Mouse (Mus musculus): Measurements from ENCODE around the gene Kif26a. TPM values are rescaled to one million over a fixed set of nuclear protein-coding genes. Genes with fewer than 3 reads are reported as not detected.

The Kif26a gene
- 1 to 10 TPM; 5.1 to 5.3 TPM for total RNA-seq (2021)

GRCm38 (mm10) chr12:112145875-112146651 is at the start of gene Kif26a:
Gene Kif26a, plus strand, starts transcription at chr12:112146208.
- peak in 1 of 2 experiments; percentile 40 for DNase-seq (ENCODE audit: low spot score in 2 of 2)
- intact Hi-C loops (cut with DNase I), result loop anchor here (1.0 to 5.0 kb wide), 2 partner anchors 181 to 327 kb away; no protein-coding TSS in a partner anchor

GRCm38 (mm10) chr12:112096733-112097117 is 49.3 kb upstream of the Kif26a start:
- intact Hi-C loops (cut with DNase I), result loop anchor here (5.0 to 10.0 kb wide), 2 partner anchors 219 to 352 kb away; no protein-coding TSS in a partner anchor
- DNase-seq (ENCODE audit: low spot score in 2 of 2), result no peak

- intact Hi-C loops (cut with DNase I), result no loop called here
- DNase-seq (ENCODE audit: low spot score in 2 of 2), result no peak
Measured at GRCm38 (mm10) chr12:112100106-112100505, 45.9 kb upstream of the Kif26a start.

DNA sequence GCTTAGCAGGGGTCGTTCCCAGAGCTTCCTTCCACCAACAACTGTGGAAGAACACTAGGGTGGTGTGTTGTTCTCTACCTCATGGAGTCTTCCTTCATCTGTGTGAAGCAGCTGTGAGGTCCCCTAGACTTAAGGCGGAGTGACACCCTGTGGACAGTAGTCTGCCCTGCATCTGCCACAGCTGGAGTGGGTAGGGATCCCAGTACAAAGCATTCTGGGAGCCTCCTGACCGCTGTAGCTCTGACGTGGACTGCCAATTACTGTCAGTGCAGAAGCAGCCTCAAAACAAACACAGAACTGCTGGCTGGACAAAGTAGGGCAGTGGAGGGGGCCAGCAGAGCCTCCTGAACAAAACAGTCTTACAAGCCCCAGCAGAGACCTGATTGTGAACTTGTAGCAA is 45.0 kb upstream of the Kif26a start:
- intact Hi-C loops (cut with DNase I), result no loop called here
- DNase-seq (ENCODE audit: low spot score in 2 of 2), result no peak

DNA sequence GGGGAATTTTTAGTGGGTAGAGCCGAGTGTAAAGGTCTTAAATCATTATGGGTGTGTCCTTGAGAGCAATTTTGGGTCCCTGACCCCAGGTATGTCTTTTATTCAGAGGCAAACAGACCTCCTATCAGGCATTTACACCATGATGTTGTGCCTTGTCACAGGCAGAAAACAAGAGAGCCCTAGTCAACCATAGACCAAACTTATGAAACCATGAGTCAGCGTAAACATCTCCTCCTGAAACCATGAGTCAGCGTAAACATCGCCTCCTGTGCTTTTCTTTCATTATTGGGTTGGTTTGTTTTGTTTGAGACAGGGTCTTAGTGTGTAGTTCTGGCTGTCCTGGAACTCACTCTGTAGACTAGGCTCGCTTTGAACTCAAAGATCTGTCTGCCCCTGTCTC is 42.8 kb upstream of the Kif26a start:
- intact Hi-C loops (cut with DNase I), result no loop called here
- DNase-seq (ENCODE audit: low spot score in 2 of 2), result no peak

DNA sequence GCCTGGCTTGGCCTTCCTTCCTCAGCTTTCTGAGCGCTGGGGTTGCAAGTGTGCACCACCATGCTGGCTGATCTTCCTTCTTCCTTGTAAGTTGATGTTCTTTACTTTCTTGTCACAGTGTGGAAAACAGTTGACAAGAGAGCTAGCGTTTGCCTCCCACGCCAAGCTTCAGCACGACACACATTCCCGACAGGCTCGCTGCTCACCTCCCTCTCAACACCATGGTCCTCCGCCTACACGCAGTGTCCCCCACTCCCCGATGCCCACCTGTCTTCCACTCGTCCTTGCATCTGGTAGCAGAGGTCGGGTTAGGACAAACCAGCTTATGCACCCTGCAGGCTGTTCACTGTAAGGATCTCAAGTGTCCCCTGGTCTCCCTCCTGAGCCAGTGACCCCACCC is 41.1 kb upstream of the Kif26a start:
- no peak for DNase-seq (ENCODE audit: low spot score in 2 of 2)
- intact Hi-C loops (cut with DNase I), result no loop called here

GRCm38 (mm10) chr12:112106541-112106971 is 39.5 kb upstream of the Kif26a start, which contains the start of gene Aspg:
Gene Aspg, plus strand, starts transcription at chr12:112106679.
- intact Hi-C loops (cut with DNase I), result no loop called here
- no peak for DNase-seq (ENCODE audit: low spot score in 2 of 2)

- intact Hi-C loops (cut with DNase I), result no loop called here
- no peak for DNase-seq (ENCODE audit: low spot score in 2 of 2)
Measured at GRCm38 (mm10) chr12:112107685-112108084, 38.3 kb upstream of the Kif26a start.

GRCm38 (mm10) chr12:112108696-112109445 is 37.1 kb upstream of the Kif26a start:
- no peak for DNase-seq (ENCODE audit: low spot score in 2 of 2)
- intact Hi-C loops (cut with DNase I), result no loop called here

DNA sequence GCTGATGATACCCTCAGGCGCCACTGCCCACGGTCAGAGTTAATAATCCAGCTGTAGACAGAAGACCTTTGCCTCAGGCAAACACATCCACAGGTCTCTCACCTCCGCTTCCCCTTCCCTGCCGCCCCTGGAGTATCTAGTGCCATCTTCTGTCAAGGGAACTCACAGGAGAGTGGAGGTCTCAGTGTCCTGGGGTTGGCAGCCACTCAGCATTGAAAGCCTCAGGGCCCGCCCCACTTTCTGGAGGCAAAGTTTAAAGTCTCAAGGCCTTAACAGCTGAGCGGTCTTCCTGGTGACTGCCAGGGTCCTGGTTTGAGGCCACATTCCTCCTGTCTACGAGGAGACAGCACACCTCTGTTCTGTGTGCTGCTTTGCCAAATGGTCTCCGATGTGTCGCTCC is 36.3 kb upstream of the Kif26a start:
- no peak for DNase-seq (ENCODE audit: low spot score in 2 of 2)
- intact Hi-C loops (cut with DNase I), result no loop called here

- DNase-seq (ENCODE audit: low spot score in 2 of 2), result no peak
- intact Hi-C loops (cut with DNase I), result no loop called here
Measured at GRCm38 (mm10) chr12:112111323-112111722, 34.7 kb upstream of the Kif26a start.

GRCm38 (mm10) chr12:112112235-112112634 is 33.8 kb upstream of the Kif26a start:
- intact Hi-C loops (cut with DNase I), result loop anchor here (2.0 kb wide), 1 partner anchor 431 kb away; no protein-coding TSS in a partner anchor
- DNase-seq (ENCODE audit: low spot score in 2 of 2), result no peak

DNA sequence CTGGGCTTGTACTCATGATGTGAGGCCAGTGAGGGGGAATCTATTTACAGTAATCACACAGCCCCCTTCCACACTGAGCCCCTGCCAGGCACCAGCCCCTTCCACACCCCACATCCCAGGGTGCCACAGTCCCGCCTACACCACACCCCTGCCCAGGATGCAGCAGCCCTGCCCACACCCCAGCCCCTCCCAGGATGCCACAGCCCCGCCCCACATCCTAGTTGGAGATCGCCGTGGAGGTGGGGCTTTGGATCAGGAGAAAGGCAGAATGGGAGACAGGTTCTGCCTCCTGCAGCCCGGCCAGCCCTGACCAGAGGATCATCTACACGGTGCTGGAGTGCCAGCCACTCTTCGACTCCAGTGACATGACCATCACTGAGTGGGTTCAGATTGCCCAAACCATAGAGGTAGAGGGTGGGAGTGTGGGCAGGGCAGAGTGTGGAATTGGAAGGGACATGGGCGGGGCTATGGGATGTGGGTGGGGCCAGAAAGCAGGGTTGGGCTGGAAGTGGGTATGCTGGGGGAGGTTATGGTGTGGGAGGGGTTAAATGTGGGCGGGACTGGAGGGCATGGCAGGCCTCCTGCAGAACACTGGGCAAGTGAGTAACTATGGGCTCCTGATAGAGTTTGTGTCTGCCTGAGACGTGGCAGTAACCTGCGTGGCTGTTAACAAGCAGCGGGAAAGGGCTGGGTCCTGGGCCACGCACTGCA is 33.2 kb upstream of the Kif26a start:
- intact Hi-C loops (cut with DNase I), result loop anchor here (1.0 to 2.0 kb wide), 2 partner anchors 27 to 430 kb away; no protein-coding TSS in a partner anchor
- no peak for DNase-seq (ENCODE audit: low spot score in 2 of 2)

DNA sequence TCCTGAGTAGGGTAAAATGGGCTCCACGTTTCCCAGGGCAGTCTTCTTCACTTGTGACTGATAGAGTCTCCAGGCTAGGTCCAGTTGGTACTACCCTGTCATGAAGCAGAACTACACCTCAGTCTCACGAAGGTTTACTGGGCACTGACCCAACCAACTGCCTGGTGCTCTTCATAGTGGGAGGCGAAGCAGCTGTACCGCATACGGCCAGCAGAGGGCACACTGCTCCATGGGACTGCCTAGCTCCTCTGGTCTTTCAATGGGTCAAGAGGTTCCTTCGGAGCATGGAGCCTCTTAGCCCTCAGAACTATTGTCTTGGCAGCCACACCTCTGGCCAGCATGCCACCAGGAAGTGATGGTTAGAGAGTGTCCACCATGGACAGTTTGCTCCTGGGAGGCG is 32.3 kb upstream of the Kif26a start:
- DNase-seq (ENCODE audit: low spot score in 2 of 2), result peak; percentile 78 to 81
- intact Hi-C loops (cut with DNase I), result loop anchor here (1.0 to 2.0 kb wide), 2 partner anchors 27 to 429 kb away; no protein-coding TSS in a partner anchor

DNA sequence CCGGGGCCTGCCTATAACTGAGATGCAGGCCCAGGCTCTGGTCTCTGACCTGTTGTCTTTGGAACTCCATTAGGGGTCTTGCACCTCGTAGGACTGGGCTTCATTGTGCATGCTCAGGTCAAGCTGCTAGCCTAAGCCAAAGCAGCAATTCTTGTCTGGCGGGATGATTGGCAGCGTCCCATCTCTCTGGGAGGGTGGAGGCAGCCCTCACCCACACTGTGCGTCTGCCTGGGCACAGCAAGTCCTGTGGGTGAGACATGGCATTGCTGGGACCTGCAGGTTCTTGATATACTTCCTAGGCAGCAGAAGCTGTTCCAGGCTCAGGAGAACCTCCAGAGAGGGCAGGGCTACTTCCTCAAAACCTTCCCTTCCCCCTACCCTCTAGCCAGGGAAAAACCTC is 29.0 kb upstream of the Kif26a start:
- intact Hi-C loops (cut with DNase I), result no loop called here
- DNase-seq (ENCODE audit: low spot score in 2 of 2), result peak in 1 of 2 experiments; percentile 49

- DNase-seq (ENCODE audit: low spot score in 2 of 2), result peak; percentile 75 to 88
- intact Hi-C loops (cut with DNase I), result no loop called here
Measured at GRCm38 (mm10) chr12:112117649-112118048, 28.4 kb upstream of the Kif26a start.

DNA sequence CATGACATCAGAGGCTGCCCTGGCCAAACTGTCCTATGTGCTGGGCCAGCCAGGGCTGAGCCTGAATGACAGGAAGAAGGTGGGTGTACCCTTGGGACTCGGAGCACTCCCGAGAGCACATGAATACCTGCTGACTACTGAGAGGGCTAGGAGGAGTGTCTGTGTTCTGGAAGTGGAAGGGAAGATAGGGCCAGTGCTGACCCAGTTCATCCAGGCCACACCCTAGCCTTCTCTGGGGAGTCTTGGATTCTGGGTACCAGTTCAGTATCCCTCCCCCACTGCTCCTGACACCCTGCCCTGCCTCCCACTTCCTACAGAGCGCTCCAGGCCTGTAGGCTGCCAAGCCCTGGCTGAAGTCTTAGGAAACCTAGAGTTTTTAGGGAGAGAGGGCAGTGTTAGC is 24.8 kb upstream of the Kif26a start:
- no peak for DNase-seq (ENCODE audit: low spot score in 2 of 2)
- intact Hi-C loops (cut with DNase I), result no loop called here

DNA sequence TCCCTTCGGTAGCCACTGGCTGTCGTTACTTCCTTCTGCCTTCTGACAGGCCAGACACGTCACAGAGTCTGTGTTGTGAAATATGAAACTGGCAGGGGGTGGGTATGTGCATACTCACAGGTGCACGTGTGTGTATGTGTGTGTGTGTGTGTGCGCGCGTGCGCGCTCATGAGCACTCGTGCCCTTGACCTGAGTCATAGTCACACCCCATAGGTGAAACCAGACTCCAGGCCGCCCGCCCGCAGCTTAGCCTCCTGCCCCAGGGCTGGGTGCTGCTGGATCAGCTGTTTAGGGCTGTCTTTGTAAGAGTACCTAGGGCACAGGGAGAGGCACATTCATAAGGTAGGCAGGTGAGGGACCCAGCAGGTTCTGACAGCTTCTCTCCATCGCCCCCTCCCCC is 20.1 kb upstream of the Kif26a start:
- intact Hi-C loops (cut with DNase I), result no loop called here
- no peak for DNase-seq (ENCODE audit: low spot score in 2 of 2)

- intact Hi-C loops (cut with DNase I), result no loop called here
- DNase-seq (ENCODE audit: low spot score in 2 of 2), result no peak
Measured at GRCm38 (mm10) chr12:112126931-112127635, 18.9 kb upstream of the Kif26a start.

All from left cerebral cortex, postnatal 36 days (tissue).